Mouse (Mus musculus) midbrain, embryonic 10.5 days (tissue): ENCODE results near the gene Clip2. TPM values are rescaled to one million over a fixed set of nuclear protein-coding genes. Genes with fewer than 3 reads are reported as not detected.

ENCODE experiments used
- DNase-seq: peaks from one replicate; pipeline ENCODE4 v3.0.0-alpha.2; 2017; ENCODE audit warnings: low spot score
- H3K27ac ChIP-seq: fragments of 300-500 bp; sonication (generic); replicated peaks from 2 replicates; pipeline ENCODE4 v1.5.1; 2016; ENCODE audit warnings: mild to moderate bottlenecking
- H3K27me3 ChIP-seq: fragments of 300-500 bp; sonication (generic); 2 replicates; pipeline ENCODE4 v1.6.1; 2016; ENCODE audit warnings: low read depth, mild to moderate bottlenecking; ENCODE audit not compliant: poor library complexity, severe bottlenecking
- H3K36me3 ChIP-seq: fragments of 300-500 bp; sonication (generic); 2 replicates; pipeline ENCODE4 v1.6.1; 2016; ENCODE audit warnings: mild to moderate bottlenecking, moderate library complexity
- H3K4me1 ChIP-seq: fragments of 300-500 bp; sonication (generic); 2 replicates; pipeline ENCODE4 v1.6.1; 2016
- H3K4me3 ChIP-seq: fragments of 300-500 bp; sonication (generic); 2 replicates; pipeline ENCODE4 v1.5.1; 2016; ENCODE audit warnings: mild to moderate bottlenecking, moderate library complexity
- H3K9me3 ChIP-seq: fragments of 300-500 bp; sonication (generic); replicated peaks from 2 replicates; pipeline ENCODE4 v1.6.1; 2016; ENCODE audit warnings: mild to moderate bottlenecking
- WGBS: fragments of 180-500 bp; shearing (Covaris S2); methylation state at CpG from one replicate; pipeline ENCODE4 v1.1.7; 2016; 5-methylcytosine and 5-hydroxymethylcytosine counted together
- microRNA-seq: library from miRNA; unstranded; fragments of <30 nt; microRNA quantifications from one replicate; pipeline ENCODE4, GENCODE M21; 2017
- polyA plus RNA-seq: library from polyadenylated mRNA; unstranded; fragments of >200 nt; fragmentation: Nextera tagmentation; extraction: Ambion mirVana; gene quantifications from 2 replicates; pipeline ENCODE4 v1.2.1, GENCODE M21; 2016

Gene Clip2
- polyA plus RNA-seq, 1 experiment from 2014 or later: 4.6 TPM

- peaks cover 51% of the 10 kb centered on the region for H3K9me3 ChIP-seq
- DNase-seq: no peak
- H3K4me1 ChIP-seq: peaks cover 32% of the 10 kb centered on the region
- 92% methylated on average over 12 of the region's 12 CpGs for WGBS
- no peaks in the 10 kb centered on the region for H3K27me3 ChIP-seq
- no peak overlapping the region for H3K4me3 ChIP-seq
- no peak overlapping the region for H3K27ac ChIP-seq
- peaks cover 83% of the 10 kb centered on the region for H3K36me3 ChIP-seq
These were observed 112.1 kb downstream of the Clip2 start for GRCm38 (mm10) chr5:134440098-134440497.

GRCm38 (mm10) chr5:134439481-134439880 lies 112.8 kb downstream of the Clip2 start:
- DNase-seq: no peak
- H3K4me3 ChIP-seq: no peak overlapping the region
- peaks cover 32% of the 10 kb centered on the region for H3K4me1 ChIP-seq
- WGBS: 94% methylated on average over 7 of the region's 7 CpGs
- no peaks in the 10 kb centered on the region for H3K27me3 ChIP-seq
- peaks cover 81% of the 10 kb centered on the region for H3K36me3 ChIP-seq
- no peak overlapping the region for H3K27ac ChIP-seq
- peaks cover 45% of the 10 kb centered on the region for H3K9me3 ChIP-seq

Small RNA genes within 50 kb of the gene (microRNA-seq; reads per million reads assigned to microRNA genes)
- gene Gm26340 (not detected), gene Mir7228 (not detected)

Other genes starting within 250 kb of the Clip2 start
- gene Gtf2i, start 237.7 kb downstream of the Clip2 start, polyA plus RNA-seq: 172 and 200 TPM in 2 replicates
- gene Gtf2ird1, start 95.7 kb downstream of the Clip2 start, polyA plus RNA-seq: 96.4 and 109 TPM in 2 replicates
- 0.09 TPM in 2 replicates for gene Syna, start 7.7 kb upstream of the Clip2 start, polyA plus RNA-seq
- gene Rfc2, start 28.9 kb upstream of the Clip2 start, polyA plus RNA-seq: 381 and 432 TPM in 2 replicates
- 3.6 and 4.6 TPM in 2 replicates for gene Lat2, start 62.6 kb upstream of the Clip2 start, polyA plus RNA-seq
- 537 and 556 TPM in 2 replicates for gene Eif4h, start 87.1 kb upstream of the Clip2 start, polyA plus RNA-seq
- 8.0 and 9.8 TPM in 2 replicates for gene Limk1, start 136.2 kb upstream of the Clip2 start, polyA plus RNA-seq
- gene Eln, start 194.9 kb upstream of the Clip2 start, polyA plus RNA-seq: 0.88 and 2.0 TPM in 2 replicates